Mouse (Mus musculus) spleen, adult 2 months (tissue): Measurements from ENCODE around the gene Klhdc9. TPM values are rescaled to one million over a fixed set of nuclear protein-coding genes. Genes with fewer than 3 reads are reported as not detected.

Experiments used
- DNase-seq, 2 experiments: peaks; one replicate each; pipeline versions ENCODE4 v3.0.0 to v3.0.0-alpha.2; 2012 to 2021; ENCODE audit warnings: low spot score in 2 of 2, low read depth in 1 of 2
- H3K27ac ChIP-seq: fragments of 200-500 bp; 2 replicates; pipeline ENCODE4 v1.5.1; 2012; ENCODE audit warnings: low read length, inconsistent platforms; ENCODE audit not compliant: insufficient read depth
- H3K27me3 ChIP-seq: fragments of 200-500 bp; 2 replicates; pipeline ENCODE4 v1.6.1; 2012; ENCODE audit warnings: mild to moderate bottlenecking, moderate library complexity, low read length, inconsistent platforms; ENCODE audit not compliant: control insufficient read depth, insufficient read depth
- H3K36me3 ChIP-seq: fragments of 200-500 bp; 2 replicates; pipeline ENCODE4 v1.6.1; 2012; ENCODE audit warnings: mild to moderate bottlenecking, low read length, inconsistent platforms; ENCODE audit not compliant: control insufficient read depth, insufficient read depth
- H3K4me1 ChIP-seq: fragments of 200-500 bp; 2 replicates; pipeline ENCODE4 v1.6.1; 2011; ENCODE audit warnings: inconsistent platforms; ENCODE audit not compliant: control insufficient read depth, insufficient read depth, insufficient read length
- H3K4me3 ChIP-seq: fragments of 200-500 bp; 2 replicates; pipeline ENCODE4 v1.5.1; 2011; ENCODE audit warnings: mild to moderate bottlenecking, inconsistent platforms; ENCODE audit not compliant: insufficient read depth, insufficient read length; ENCODE audit errors: extremely low read depth
- CTCF ChIP-seq: fragments of 200-500 bp; IDR thresholded peaks from 2 replicates; pipeline ENCODE4 v1.5.1; 2011; ENCODE audit warnings: mild to moderate bottlenecking, inconsistent platforms; ENCODE audit not compliant: insufficient read depth, insufficient read length, insufficient replicate concordance; ENCODE audit errors: extremely low read depth
- POLR2A ChIP-seq: fragments of 200-500 bp; IDR thresholded peaks from 2 replicates; pipeline ENCODE4 v1.6.1; 2011; ENCODE audit warnings: low read depth, low read length, inconsistent platforms
- WGBS: fragments of 180-500 bp; shearing (Covaris S2); methylation state at CpG from one replicate; pipeline ENCODE4 v1.1.7; 2018; 5-methylcytosine and 5-hydroxymethylcytosine counted together
- polyA plus RNA-seq: library from polyadenylated mRNA; depleted of rRNA; stranded (reverse); fragments of >200 nt; gene quantifications from 2 replicates; pipeline ENCODE4 v1.2.3, GENCODE M21; 2012; rRNA removed

Gene Klhdc9
- polyA plus RNA-seq, 1 experiment, result 0.20 TPM

- no peaks in the 10 kb centered on the region for H3K36me3 ChIP-seq
- TF ChIP-seq POLR2A (no peak), CTCF (no peak)
- H3K27me3 ChIP-seq, result no peaks in the 10 kb centered on the region
- no peaks in the 10 kb centered on the region for H3K4me1 ChIP-seq
- DNase-seq, result no peak
- WGBS, result 71% methylated on average over 5 of the region's 5 CpGs
- H3K27ac ChIP-seq, result no peak overlapping the region
- H3K4me3 ChIP-seq, result no peak overlapping the region
Measured at GRCm38 (mm10) chr1:171320151-171320550, 40.4 kb downstream of the Klhdc9 start.

GRCm38 (mm10) chr1:171319748-171320147 is 40.9 kb downstream of the Klhdc9 start:
- TF ChIP-seq POLR2A (no peak), CTCF (no peak)
- H3K4me1 ChIP-seq, result no peaks in the 10 kb centered on the region
- H3K4me3 ChIP-seq, result no peak overlapping the region
- 56% methylated on average over 7 of the region's 7 CpGs for WGBS
- no peak for DNase-seq
- H3K27me3 ChIP-seq, result no peaks in the 10 kb centered on the region
- no peak overlapping the region for H3K27ac ChIP-seq
- H3K36me3 ChIP-seq, result no peaks in the 10 kb centered on the region

- Histone ChIP-seq H3K36me3 (no peaks in the 10 kb centered on the region), H3K4me1 (no peaks in the 10 kb centered on the region), H3K27ac (no peak overlapping the region), H3K4me3 (no peak overlapping the region), H3K27me3 (no peaks in the 10 kb centered on the region)
- DNase-seq, result no peak
- WGBS, result 72% methylated on average over 2 of the region's 2 CpGs
- TF ChIP-seq POLR2A, result no peak
- no peak for TF ChIP-seq CTCF
Measured at GRCm38 (mm10) chr1:171309321-171309720, 51.3 kb downstream of the Klhdc9 start.

Other genes starting within 250 kb of the Klhdc9 start
- gene Cfap126, start 246.9 kb downstream of the Klhdc9 start, polyA plus RNA-seq, result 2.4 and 3.4 TPM in 2 replicates
- gene Sdhc, start 210.2 kb downstream of the Klhdc9 start, polyA plus RNA-seq, result 65.7 and 67.8 TPM in 2 replicates
- 0.47 and 1.1 TPM in 2 replicates for gene Mpz, start 210.1 kb downstream of the Klhdc9 start, polyA plus RNA-seq
- gene Pcp4l1, start 164.5 kb downstream of the Klhdc9 start, polyA plus RNA-seq, result 3.8 and 4.4 TPM in 2 replicates
- not detected in 2 replicates for gene Nr1i3, start 146.8 kb downstream of the Klhdc9 start, polyA plus RNA-seq
- 17.5 and 20.3 TPM in 2 replicates for gene Tomm40l, start 138.3 kb downstream of the Klhdc9 start, polyA plus RNA-seq
- gene Apoa2, start 135.7 kb downstream of the Klhdc9 start, polyA plus RNA-seq, result 1.2 and 1.8 TPM in 2 replicates
- 237 and 307 TPM in 2 replicates for gene Fcer1g, start 126.4 kb downstream of the Klhdc9 start, polyA plus RNA-seq
- 0.63 and 0.64 TPM in 2 replicates for gene Adamts4, start 110.4 kb downstream of the Klhdc9 start, polyA plus RNA-seq
- 52.4 and 59.6 TPM in 2 replicates for gene Ndufs2, start 109.4 kb downstream of the Klhdc9 start, polyA plus RNA-seq
- 59.5 and 67.8 TPM in 2 replicates for gene B4galt3, start 90.5 kb downstream of the Klhdc9 start, polyA plus RNA-seq
- gene Ppox, start 79.6 kb downstream of the Klhdc9 start, polyA plus RNA-seq, result 64.6 and 66.0 TPM in 2 replicates
- gene Usp21, start 72.8 kb downstream of the Klhdc9 start, polyA plus RNA-seq, result 40.9 and 46.4 TPM in 2 replicates
- gene Ufc1, start 65.8 kb downstream of the Klhdc9 start, polyA plus RNA-seq, result 9.8 and 11.1 TPM in 2 replicates
- gene Dedd, start 31.7 kb downstream of the Klhdc9 start, polyA plus RNA-seq, result 25.7 and 29.3 TPM in 2 replicates
- gene Nit1, start 15.2 kb downstream of the Klhdc9 start, polyA plus RNA-seq, result 22.6 and 25.9 TPM in 2 replicates
- gene Pfdn2, start 15.1 kb downstream of the Klhdc9 start, polyA plus RNA-seq, result 8.5 TPM in 2 replicates
- gene Nectin4, start 9.3 kb upstream of the Klhdc9 start, polyA plus RNA-seq, result 1.4 and 2.0 TPM in 2 replicates
- gene Arhgap30, start 28.2 kb upstream of the Klhdc9 start, polyA plus RNA-seq, result 79.5 and 88.3 TPM in 2 replicates
- gene Usf1, start 50.5 kb upstream of the Klhdc9 start, polyA plus RNA-seq, result 130 and 132 TPM in 2 replicates
- gene Tstd1, start 58.1 kb upstream of the Klhdc9 start, polyA plus RNA-seq, result 3.1 and 4.1 TPM in 2 replicates
- gene F11r, start 76.7 kb upstream of the Klhdc9 start, polyA plus RNA-seq, result 8.8 and 9.6 TPM in 2 replicates
- gene Alyref2, start 142.7 kb upstream of the Klhdc9 start, polyA plus RNA-seq, result 5.1 and 6.7 TPM in 2 replicates
- gene Itln1, start 174.5 kb upstream of the Klhdc9 start, polyA plus RNA-seq, result 1.3 TPM in 1 of 2 replicates, not detected in the other
- 5.7 and 6.8 TPM in 2 replicates for gene Cd244a, start 198.4 kb upstream of the Klhdc9 start, polyA plus RNA-seq
- gene Ly9, start 246.6 kb upstream of the Klhdc9 start, polyA plus RNA-seq, result 23.8 and 27.7 TPM in 2 replicates